In the genomic region with DNA sequence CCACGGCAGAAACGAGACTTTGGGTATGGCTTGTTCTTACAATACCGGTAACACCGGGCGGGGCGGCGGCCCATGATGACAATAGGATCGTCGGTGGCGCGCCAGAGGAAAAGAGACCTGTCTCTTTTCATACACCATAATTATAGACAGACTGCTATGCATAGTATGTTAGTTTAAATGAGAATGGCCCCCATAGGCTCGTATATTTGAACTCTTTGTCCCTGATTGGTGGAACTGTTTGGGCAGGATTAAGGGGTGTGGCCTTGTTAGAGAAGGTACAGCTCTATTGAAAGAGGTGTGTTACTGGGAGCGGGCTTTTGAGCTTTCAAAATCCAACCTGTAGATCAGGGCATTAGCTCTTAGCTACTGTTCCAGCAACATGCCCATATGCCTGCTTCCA, we compare ENCODE assay signal across 8 mouse cellular contexts. TPM values are rescaled to one million over a fixed set of nuclear protein-coding genes. Genes with fewer than 3 reads are reported as not detected.
DNase-seq lines count a peak whose midpoint lies in the region; ATAC-seq and TF ChIP-seq lines count a peak whose summit lies in the region.

Rpl10-ps3 (minus strand) TSS at position 101 of the 400 bp plus-strand sequence.

- TF ChIP-seq POLR2A in spleen, adult 2 months (IDR thresholded peaks at IDR 0.05; ENCODE audit: low read depth, low read length) = no peak

- H3K27ac ChIP-seq in spleen, adult 2 months (ENCODE audit: insufficient read depth, low read length) = no peak within 1 kb of the TSS
- H3K27ac ChIP-seq in limb, embryonic 12.5 days = no peak within 1 kb of the TSS

- 92% methylated on average over 11 of the region's 13 CpGs for WGBS in spleen, adult 2 months
- WGBS in limb, embryonic 12.5 days = 97% methylated on average over 11 of the region's 13 CpGs

- no peak within 1 kb of the TSS for H3K4me3 ChIP-seq in spleen, adult 2 months (ENCODE audit: extremely low read depth, insufficient read depth, insufficient read length)
- H3K4me3 ChIP-seq in limb, embryonic 12.5 days (replicated peaks) = no peak within 1 kb of the TSS

- no peak within 1 kb of the TSS for H3K9ac ChIP-seq in limb, embryonic 12.5 days (replicated peaks)

- intact Hi-C loops in heart, postnatal 25 days (cut with DNase I) = no loop called here

- H3K9me3 ChIP-seq in limb, embryonic 12.5 days = no peaks in the 10 kb centered on the region

- no peak for ATAC-seq in erythroid progenitor cell, adult 5-6 weeks (replicated peaks; ENCODE audit: low FRiP score, poor library complexity, severe bottlenecking)
- ATAC-seq in limb, embryonic 12.5 days (ENCODE audit: insufficient number of reproducible peaks, insufficient read depth, low FRiP score, low TSS enrichment, low read depth) = no peak
- no peak for ATAC-seq in neutrophil, adult 5-6 weeks (ENCODE audit: extremely low read depth, insufficient number of reproducible peaks, low FRiP score, poor library complexity, severe bottlenecking)

- H3K4me1 ChIP-seq in spleen, adult 2 months (ENCODE audit: control insufficient read depth, insufficient read depth, insufficient read length) = no peaks in the 10 kb centered on the region
- no peaks in the 10 kb centered on the region for H3K4me1 ChIP-seq in limb, embryonic 12.5 days (replicated peaks)

- no peaks in the 10 kb centered on the region for H3K27me3 ChIP-seq in spleen, adult 2 months (ENCODE audit: control insufficient read depth, insufficient read depth, low read length)
- no peaks in the 10 kb centered on the region for H3K27me3 ChIP-seq in limb, embryonic 12.5 days

- H3K36me3 ChIP-seq in spleen, adult 2 months (ENCODE audit: control insufficient read depth, insufficient read depth, low read length) = no peaks in the 10 kb centered on the region
- H3K36me3 ChIP-seq in limb, embryonic 12.5 days = no peaks in the 10 kb centered on the region

- no peak within 1 kb of the TSS for H3K4me2 ChIP-seq in limb, embryonic 12.5 days

- no peak for DNase-seq in spleen, adult 2 months (ENCODE audit: low read depth in 1 of 2, low spot score in 2 of 2)
- DNase-seq in spleen, postnatal 10 days (ENCODE audit: low spot score in 2 of 2) = no peak
- DNase-seq in heart, postnatal 25 days (ENCODE audit: low spot score) = no peak
- no peak for DNase-seq in Muller cell, postnatal 12 days (ENCODE audit: inconsistent ontology term)
- DNase-seq in right cerebral cortex, adult 2 months (ENCODE audit: low spot score in 2 of 2) = no peak

- no peak for TF ChIP-seq CTCF in spleen, adult 2 months (IDR thresholded peaks at IDR 0.05; ENCODE audit: extremely low read depth, insufficient read depth, insufficient read length, insufficient replicate concordance)

RNA-seq across cellular contexts. Expression of gene Rpl10-ps3, which starts in this region (rescaled TPM):
- polyA plus RNA-seq in spleen, adult 2 months (2012; rRNA removed) = 37.2 and 65.1 TPM in 2 replicates
- 298 and 373 TPM in 2 replicates for total RNA-seq in erythroid progenitor cell, adult 5-6 weeks (2015; ENCODE audit: low replicate concordance)
- 23.1 and 103 TPM in 2 replicates for total RNA-seq in erythroid progenitor cell, adult 5-6 weeks (2017; ENCODE audit: low replicate concordance)
- 100 to 1,000 TPM; 353 to 446 TPM for total RNA-seq in heart, postnatal 25 days (2021)
- 211 and 255 TPM in 2 replicates for polyA plus RNA-seq in limb, embryonic 12.5 days (2016; fragmentation: Nextera tagmentation; extraction: Ambion mirVana)
- 71.3 and 115 TPM in 2 replicates for total RNA-seq in neutrophil, adult 5-6 weeks (2017)
